Mouse (Mus musculus) embryonic facial prominence, embryonic 12.5 days (tissue): Measurements from ENCODE around the gene Ttc25. TPM values are rescaled to one million over a fixed set of nuclear protein-coding genes. Genes with fewer than 3 reads are reported as not detected.

Experiments
- polyA plus RNA-seq: library from polyadenylated mRNA; unstranded; fragments of >200 nt; fragmentation: Nextera tagmentation; extraction: Ambion mirVana; gene quantifications from 2 replicates; pipeline ENCODE4 v1.2.1, GENCODE M21; 2016

Gene Ttc25
- polyA plus RNA-seq, 1 experiment from 2014 or later, result 0.73 TPM

Other genes starting within 250 kb of the Ttc25 start
- 1,469 and 1,519 TPM in 2 replicates for gene Eif1, start 225.7 kb upstream of the Ttc25 start, polyA plus RNA-seq
- not detected in 2 replicates for gene Gast, start 211.2 kb upstream of the Ttc25 start, polyA plus RNA-seq
- 10.6 and 13.4 TPM in 2 replicates for gene Hap1, start 189.5 kb upstream of the Ttc25 start, polyA plus RNA-seq
- 70.6 and 74.0 TPM in 2 replicates for gene Jup, start 147.8 kb upstream of the Ttc25 start, polyA plus RNA-seq
- gene P3h4, start 130.8 kb upstream of the Ttc25 start, polyA plus RNA-seq, result 51.4 and 55.3 TPM in 2 replicates
- gene Fkbp10, start 129.9 kb upstream of the Ttc25 start, polyA plus RNA-seq, result 109 and 113 TPM in 2 replicates
- 165 and 173 TPM in 2 replicates for gene Nt5c3b, start 103.8 kb upstream of the Ttc25 start, polyA plus RNA-seq
- 1.3 TPM in 2 replicates for gene Klhl10, start 103.7 kb upstream of the Ttc25 start, polyA plus RNA-seq
- gene Klhl11, start 72.9 kb upstream of the Ttc25 start, polyA plus RNA-seq, result 12.7 and 13.4 TPM in 2 replicates
- gene Acly, start 17.6 kb upstream of the Ttc25 start, polyA plus RNA-seq, result 201 and 203 TPM in 2 replicates
- 36.2 and 37.2 TPM in 2 replicates for gene Cnp, start 29.3 kb downstream of the Ttc25 start, polyA plus RNA-seq
- gene Nkiras2, start 73.6 kb downstream of the Ttc25 start, polyA plus RNA-seq, result 80.6 and 83.7 TPM in 2 replicates
- gene Dnajc7, start 74.6 kb downstream of the Ttc25 start, polyA plus RNA-seq, result 280 and 292 TPM in 2 replicates
- 1.5 and 2.6 TPM in 2 replicates for gene Zfp385c, start 146.8 kb downstream of the Ttc25 start, polyA plus RNA-seq
- gene Dhx58, start 158.7 kb downstream of the Ttc25 start, polyA plus RNA-seq, result 2.6 and 3.3 TPM in 2 replicates
- 71.2 and 72.4 TPM in 2 replicates for gene Kat2a, start 166.9 kb downstream of the Ttc25 start, polyA plus RNA-seq
- gene Hspb9, start 168.2 kb downstream of the Ttc25 start, polyA plus RNA-seq, result 0.33 TPM in 1 of 2 replicates, not detected in the other
- 18.9 and 26.1 TPM in 2 replicates for gene Rab5c, start 192.6 kb downstream of the Ttc25 start, polyA plus RNA-seq
- gene Kcnh4, start 214.3 kb downstream of the Ttc25 start, polyA plus RNA-seq, result 0.46 and 0.55 TPM in 2 replicates
- not detected in 2 replicates for gene Hcrt, start 217.3 kb downstream of the Ttc25 start, polyA plus RNA-seq
- 5.9 and 6.3 TPM in 2 replicates for gene Ghdc, start 225.3 kb downstream of the Ttc25 start, polyA plus RNA-seq